Mouse (Mus musculus) bone marrow, adult 2 months (tissue): Measurements from ENCODE around the gene Cdx2.

ENCODE experiments used
- CTCF ChIP-seq: fragments of 200-500 bp; IDR thresholded peaks from 2 replicates; pipeline ENCODE4 v1.5.1; 2011; ENCODE audit warnings: low read length, control low read depth; ENCODE audit not compliant: control insufficient read depth, insufficient read depth
- POLR2A ChIP-seq: fragments of 200-500 bp; IDR thresholded peaks from 2 replicates; pipeline ENCODE4 v1.6.1; 2011; ENCODE audit warnings: low read depth, mild to moderate bottlenecking, control low read depth, low read length, borderline replicate concordance; ENCODE audit not compliant: control insufficient read depth

DNA sequence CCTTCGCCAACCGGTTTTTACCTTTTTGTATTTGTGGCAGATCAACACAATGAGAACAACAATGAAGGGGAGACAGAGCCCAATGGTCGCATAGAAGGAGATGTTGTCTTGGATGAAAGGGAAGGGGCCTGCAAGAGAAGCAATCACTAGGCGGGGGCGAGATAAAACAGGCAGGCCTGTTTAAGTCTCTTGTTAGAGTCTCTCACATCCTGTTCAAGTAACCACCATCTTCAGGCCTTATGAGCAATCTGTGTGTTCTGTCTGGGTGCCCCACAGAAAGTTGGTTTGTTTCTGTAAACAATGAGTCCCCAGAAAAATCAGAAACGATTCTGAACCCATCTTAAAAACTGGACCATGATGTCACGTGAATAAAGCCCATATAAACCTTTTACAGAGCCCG, 47.9 kb upstream of the Cdx2 start:
- TF ChIP-seq CTCF (no peak), POLR2A (no peak)
